Mouse (Mus musculus) cerebellum, postnatal 4 days (tissue): ENCODE results near the gene Rnf213.
"Not testable (repeated sequence)": the region's sequence is repeated elsewhere in the genome, so short reads cannot be mapped to it uniquely, and the experiment has no call there.

Experiments used
- DNase-seq, 2 experiments: peaks; one replicate each; pipeline ENCODE4 v3.0.0; 2022; ENCODE audit warnings: low spot score in 2 of 2, mixed read lengths in 1 of 2

Gene Rnf213

GRCm38 (mm10) chr11:119392800-119393482 is at the start of gene Rnf213:
Rnf213 (plus strand) TSS chr11:119393100.
- peak in 1 of 2 experiments; percentile 20 for DNase-seq

- no peak for DNase-seq
Measured at GRCm38 (mm10) chr11:119344178-119344577, 48.7 kb upstream of the Rnf213 start.

- no peak for DNase-seq
Measured at GRCm38 (mm10) chr11:119344865-119345264, 48.0 kb upstream of the Rnf213 start.

DNA sequence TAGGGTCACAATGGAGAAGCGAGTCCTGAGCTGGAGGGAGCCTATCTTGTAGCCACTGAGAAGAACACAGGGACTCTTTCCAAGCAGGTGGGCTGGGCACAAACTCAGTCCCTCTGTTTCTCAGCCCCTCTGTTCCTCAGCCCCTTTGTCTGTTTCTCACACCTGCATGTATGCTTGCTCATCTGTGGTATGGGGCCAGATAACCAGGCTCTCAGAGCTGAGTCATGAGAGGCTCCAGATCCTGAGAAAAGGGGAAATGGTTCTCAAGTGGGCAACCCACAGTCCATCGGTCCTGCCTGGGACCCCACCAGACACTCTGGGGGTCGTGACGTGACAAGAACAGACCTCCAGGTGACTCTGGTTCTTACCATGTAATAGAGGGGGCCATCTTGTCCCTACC is 45.8 kb upstream of the Rnf213 start:
- no peak for DNase-seq

DNA sequence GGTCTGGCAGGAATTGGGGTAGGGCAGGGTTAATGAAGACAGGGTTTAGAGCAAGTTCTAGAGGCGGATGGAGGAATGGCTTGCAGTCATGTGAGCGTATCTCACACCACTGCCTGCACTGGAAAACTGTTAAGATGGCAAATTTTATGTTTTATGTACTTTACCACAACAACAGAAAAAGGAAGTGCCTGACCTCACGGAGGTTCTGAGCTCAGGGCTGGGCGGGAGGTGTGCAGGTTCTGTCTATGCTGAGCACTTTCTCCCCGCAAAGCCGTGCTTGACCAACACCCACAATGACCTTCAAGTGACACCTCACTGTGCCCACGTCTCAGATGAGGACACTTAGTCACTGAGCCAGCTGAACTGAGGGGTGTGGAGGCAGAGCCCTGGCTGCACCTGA is 40.8 kb upstream of the Rnf213 start:
- DNase-seq, result no peak

DNA sequence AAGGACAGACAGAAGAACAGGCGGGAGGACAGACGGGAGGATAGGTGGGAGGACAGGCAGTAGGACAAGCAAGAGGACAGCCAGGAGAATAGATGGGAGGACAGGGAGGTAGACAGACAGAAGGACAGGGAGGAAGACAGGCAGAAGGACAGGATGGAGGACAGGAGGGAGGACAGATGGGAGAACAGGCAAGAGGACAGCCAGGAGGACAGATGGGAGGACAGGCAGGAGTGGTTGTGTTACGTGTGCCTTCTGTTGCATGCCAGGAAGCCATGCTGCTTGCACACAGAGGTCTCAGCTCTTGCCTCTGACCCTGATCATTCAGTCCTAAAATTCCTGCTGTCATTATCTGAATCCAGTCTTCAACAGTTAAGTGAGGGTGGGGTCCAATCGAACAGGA is 39.0 kb upstream of the Rnf213 start:
- DNase-seq, result no peak

DNA sequence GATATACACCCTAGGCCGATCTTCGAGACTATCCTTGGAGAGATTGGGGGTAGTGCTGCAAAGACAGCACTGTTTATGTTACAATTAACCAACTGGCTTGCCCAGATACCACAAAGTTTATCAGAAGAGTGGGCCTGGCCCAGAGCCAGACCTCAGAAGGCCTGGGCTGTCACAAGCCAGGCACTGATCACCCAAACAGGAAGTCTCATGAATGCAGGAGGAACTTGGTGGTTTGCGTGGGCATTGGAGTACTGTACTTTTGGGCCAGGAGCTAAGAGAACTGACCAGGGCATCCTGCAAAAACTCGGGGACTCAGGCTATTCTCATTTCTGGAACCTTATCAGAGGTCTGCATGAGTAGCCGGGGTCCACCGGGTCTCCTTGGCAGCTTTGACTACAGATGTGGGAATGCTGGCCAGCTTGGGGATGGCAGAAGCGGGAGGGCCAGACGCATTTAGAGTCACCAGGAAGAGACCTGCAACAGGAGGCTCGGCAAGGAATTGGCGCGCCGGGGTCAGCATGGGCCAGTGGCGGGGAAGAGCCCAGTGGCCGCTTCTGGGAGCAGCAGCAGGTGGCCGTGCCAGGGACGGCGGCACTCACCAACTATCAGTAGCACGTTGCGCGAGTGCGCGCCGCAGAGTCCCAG is 38.0 kb upstream of the Rnf213 start:
- no peak for DNase-seq

DNA sequence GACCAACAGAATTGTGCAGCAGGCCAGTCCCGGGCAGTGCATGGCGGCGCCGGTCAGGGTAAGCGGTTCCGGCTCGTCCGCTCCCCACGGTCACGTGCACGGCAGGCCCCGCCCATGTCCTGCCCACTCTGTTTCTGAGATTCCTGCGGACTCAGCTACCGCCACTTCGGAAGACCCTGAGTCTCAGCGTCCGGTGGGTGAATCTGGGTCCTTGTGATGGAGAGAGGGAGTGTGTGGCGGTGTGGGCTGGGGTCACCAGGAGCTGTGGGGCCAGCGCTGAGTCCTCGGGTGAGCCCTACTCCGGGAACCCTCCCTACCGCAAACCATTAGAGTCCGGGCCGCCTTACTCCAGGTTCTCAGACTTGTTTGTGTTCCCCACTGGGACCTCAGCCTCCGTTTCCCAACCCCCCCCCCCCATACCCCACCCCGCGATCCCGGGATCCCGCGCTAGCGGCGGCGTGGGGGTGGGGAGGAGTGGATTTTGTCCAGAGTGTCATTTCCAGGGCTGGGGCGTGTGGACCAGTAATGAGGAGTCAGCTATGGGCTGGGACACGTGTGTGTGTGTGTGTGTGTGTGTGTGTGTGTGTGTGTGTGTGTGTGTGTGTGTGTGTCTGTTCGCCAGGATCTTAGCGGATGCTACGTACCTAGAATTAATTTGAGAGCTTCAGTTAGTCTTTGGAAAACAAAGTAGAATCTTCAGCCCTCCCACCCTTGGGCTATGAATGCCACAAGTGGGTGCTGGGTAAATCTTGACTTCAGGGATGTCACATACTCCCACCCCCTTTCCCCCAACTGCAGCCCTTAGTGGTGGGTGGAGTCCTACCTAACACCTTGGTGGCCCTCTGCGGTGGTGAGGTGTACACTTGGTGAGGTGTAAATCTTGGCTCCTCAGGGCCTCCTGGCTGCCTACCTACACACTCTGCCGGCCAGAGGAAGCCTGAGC is 37.2 kb upstream of the Rnf213 start, which contains the start of the genes Sgsh and Slc26a11:
TSS of gene Sgsh (minus strand) at position 94 of the 943 bp plus-strand sequence.
TSS of gene Slc26a11 (plus strand) at position 115 of the 943 bp plus-strand sequence.
- DNase-seq, result peak; percentile 63 to 72

- no peak for DNase-seq
Measured at GRCm38 (mm10) chr11:119359089-119359488, 33.8 kb upstream of the Rnf213 start.

DNA sequence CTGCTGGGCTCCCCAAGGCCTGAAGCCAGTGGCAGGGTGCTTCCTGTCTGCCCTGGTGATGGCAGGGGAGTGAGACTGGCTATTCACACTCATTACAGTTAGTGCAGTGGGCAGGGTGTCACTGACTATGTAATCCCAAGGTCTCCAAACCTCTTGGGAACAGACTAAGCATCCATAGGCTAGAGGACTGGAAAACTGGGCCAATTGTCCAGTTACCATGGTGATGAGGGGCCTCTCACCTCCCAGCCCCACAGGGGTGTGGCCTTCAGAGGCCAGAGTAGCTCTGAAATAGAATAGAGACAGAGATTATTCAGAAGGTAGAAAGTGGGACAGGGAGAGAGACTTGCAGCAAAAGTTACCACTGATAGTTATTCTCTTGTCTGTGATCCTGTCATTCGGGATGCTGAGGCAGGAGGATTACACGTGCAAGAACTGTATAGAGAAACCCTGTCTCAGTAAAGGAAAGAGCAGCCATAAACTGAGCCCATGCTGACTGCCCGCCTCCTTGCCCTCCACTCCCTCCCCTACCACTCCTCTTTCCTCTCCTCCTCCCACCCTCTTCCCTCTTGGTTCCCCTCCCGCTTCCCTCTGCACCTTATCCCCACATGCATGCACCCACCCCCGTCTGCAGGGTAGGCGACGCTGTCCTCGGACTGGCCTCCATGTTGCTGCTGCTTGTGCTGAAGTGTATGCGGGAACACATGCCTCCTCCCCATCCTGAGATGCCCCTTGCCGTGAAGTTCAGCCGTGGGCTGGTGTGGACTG is 29.9 kb upstream of the Rnf213 start:
- no peak for DNase-seq

GRCm38 (mm10) chr11:119363534-119364145 is 29.3 kb upstream of the Rnf213 start:
- DNase-seq, result peak; percentile 49 to 72

DNA sequence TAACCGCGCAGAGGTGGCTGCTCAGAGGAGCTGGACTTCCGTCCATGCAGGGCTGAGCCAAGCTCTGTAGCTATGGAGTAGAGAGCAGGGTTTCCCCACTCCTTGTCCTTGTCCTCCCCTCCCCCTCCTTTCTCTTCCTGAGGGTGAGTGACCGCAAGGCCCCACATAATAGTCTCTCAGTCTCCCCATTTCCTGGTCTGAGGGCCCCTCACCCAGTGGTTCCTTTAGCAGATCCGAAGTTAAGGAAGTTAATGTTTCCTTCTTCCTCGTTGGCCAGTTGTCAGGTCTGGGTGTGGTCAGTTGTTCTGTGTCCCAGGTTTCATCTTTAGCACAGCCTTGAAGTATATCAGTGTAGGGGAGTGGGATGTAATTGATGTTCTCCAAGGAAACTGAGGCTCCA is 17.5 kb upstream of the Rnf213 start:
- no peak for DNase-seq

GRCm38 (mm10) chr11:119377326-119377725 is 15.6 kb upstream of the Rnf213 start:
- peak in 1 of 2 experiments; percentile 13 for DNase-seq

- DNase-seq, result no peak
Measured at GRCm38 (mm10) chr11:119378551-119378950, 14.3 kb upstream of the Rnf213 start.

- peak in 1 of 2 experiments; percentile 16 for DNase-seq
Measured at GRCm38 (mm10) chr11:119381631-119382337, 11.1 kb upstream of the Rnf213 start.

- peak in 1 of 2 experiments; percentile 16 for DNase-seq
Measured at GRCm38 (mm10) chr11:119382338-119382850, 10.5 kb upstream of the Rnf213 start.

DNA sequence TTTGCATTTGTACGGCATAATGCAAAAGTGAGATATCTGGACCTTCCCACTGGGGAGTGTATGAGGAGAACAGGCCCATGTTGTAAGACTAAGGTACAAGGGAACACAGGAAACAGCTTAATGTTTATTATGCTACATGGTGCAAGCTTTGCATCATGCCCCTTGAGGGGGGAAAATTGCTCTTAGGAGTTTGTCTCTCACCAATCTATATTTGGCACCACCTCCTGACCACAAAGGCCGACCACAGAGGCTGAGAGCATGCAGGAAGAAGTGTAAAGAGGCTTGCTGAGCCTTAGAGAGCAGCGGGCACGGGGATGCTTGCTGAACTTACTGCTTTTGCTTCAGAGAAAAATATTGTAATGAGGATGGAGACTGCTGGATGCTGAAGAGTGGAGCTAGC is 8.0 kb upstream of the Rnf213 start:
- no peak for DNase-seq

DNA sequence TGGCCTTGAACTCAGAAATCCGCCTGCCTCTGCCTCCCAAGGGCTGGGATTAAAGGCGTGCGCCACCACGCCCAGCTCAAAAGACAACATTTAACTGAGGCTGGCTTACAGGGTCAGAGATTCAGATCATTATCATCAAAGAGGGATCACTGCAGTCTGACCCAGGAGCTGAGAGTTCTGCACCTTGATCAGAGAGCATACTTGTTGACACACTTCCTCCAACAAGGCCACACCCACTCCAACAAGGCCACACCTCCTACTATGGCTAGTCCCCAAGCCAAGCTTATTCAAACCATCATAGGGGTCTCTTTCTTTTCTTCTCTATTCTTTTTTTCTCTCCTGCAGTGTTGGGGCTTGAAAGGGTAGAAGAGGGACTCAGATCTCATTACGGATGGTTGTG is 6.6 kb upstream of the Rnf213 start:
- DNase-seq, result no peak

DNA sequence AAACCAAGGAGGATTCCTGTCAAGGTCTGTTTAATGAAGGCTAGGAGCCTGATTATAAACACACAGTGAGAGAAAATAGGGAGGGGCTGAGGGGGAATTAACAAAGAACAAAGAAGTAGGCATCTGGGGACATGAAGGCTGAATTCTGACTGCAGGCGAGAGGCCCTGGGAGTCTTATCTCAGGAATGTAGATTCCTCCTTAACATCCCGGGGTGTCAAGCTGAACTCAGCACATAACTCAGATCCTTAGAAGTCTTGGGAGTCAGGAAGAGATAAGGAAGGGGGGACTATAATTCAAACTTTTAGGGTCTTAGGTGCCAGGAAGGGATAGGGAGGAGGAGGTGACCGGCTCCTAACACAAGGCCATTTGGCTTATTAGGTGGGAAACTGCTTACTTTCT is 5.6 kb upstream of the Rnf213 start:
- DNase-seq, result not testable (repeated sequence)

GRCm38 (mm10) chr11:119389851-119390270 is 3.0 kb upstream of the Rnf213 start:
- peak; percentile 47 to 62 for DNase-seq
